Mouse (Mus musculus): Measurements from ENCODE around the gene Gm45213.

GRCm38 (mm10) chr7:66040026-66040814, 3.2 kb upstream of the Gm45213 start:
- no peak for TF ChIP-seq CTCF (IDR thresholded peaks at IDR 0.05; ENCODE audit: low read depth)
- TF ChIP-seq EP300 (IDR thresholded peaks at IDR 0.05; ENCODE audit: low read depth), result no peak
